Mouse (Mus musculus) ES-Bruce4 (cell line): Measurements from ENCODE around the gene Eif4g3. TPM values are rescaled to one million over a fixed set of nuclear protein-coding genes. Genes with fewer than 3 reads are reported as not detected.
A peak's percentile ranks its signal among the peaks of the same experiment; 100 is the strongest.

Source experiments
- H3K27ac ChIP-seq: 2 replicates; pipeline ENCODE4 v1.5.1; 2012; ENCODE audit warnings: low read length, inconsistent platforms; ENCODE audit not compliant: insufficient read depth
- H3K27me3 ChIP-seq: 2 replicates; pipeline ENCODE4 v1.6.1; 2012; ENCODE audit warnings: mild to moderate bottlenecking, low read length, inconsistent platforms; ENCODE audit not compliant: control insufficient read depth, poor library complexity, insufficient read depth, severe bottlenecking
- H3K36me3 ChIP-seq: 2 replicates; pipeline ENCODE4 v1.6.1; 2012; ENCODE audit warnings: inconsistent platforms, mild to moderate bottlenecking, low read length, moderate library complexity; ENCODE audit not compliant: control insufficient read depth, poor library complexity, insufficient read depth, severe bottlenecking
- H3K4me1 ChIP-seq: one replicate; pipeline ENCODE4 v1.8.1; 2011; ENCODE audit warnings: low read length; ENCODE audit not compliant: control insufficient read depth, insufficient read depth
- H3K4me3 ChIP-seq: 2 replicates; pipeline ENCODE4 v1.5.1; 2011; ENCODE audit warnings: low read depth, mild to moderate bottlenecking, low read length
- H3K9ac ChIP-seq: 2 replicates; pipeline ENCODE4 v1.6.1; 2012; ENCODE audit warnings: low read depth, mild to moderate bottlenecking, inconsistent platforms; ENCODE audit not compliant: poor library complexity, severe bottlenecking
- H3K9me3 ChIP-seq: replicated peaks from 2 replicates; pipeline ENCODE4 v1.6.1; 2012; ENCODE audit warnings: mild to moderate bottlenecking, low read length, inconsistent platforms; ENCODE audit not compliant: control insufficient read depth, poor library complexity, insufficient read depth, severe bottlenecking
- CTCF ChIP-seq: IDR thresholded peaks from one replicate; pipeline ENCODE4 v1.8.1; 2011; ENCODE audit warnings: low read depth, low read length
- EP300 ChIP-seq: IDR thresholded peaks from 2 replicates; pipeline ENCODE4 v1.6.1; 2011; ENCODE audit warnings: low read depth, low read length; ENCODE audit not compliant: insufficient read depth
- POLR2A ChIP-seq: IDR thresholded peaks from one replicate; pipeline ENCODE4 v1.8.1; 2011; ENCODE audit warnings: low read length; ENCODE audit not compliant: insufficient read depth
- polyA plus RNA-seq: library from polyadenylated mRNA; stranded (reverse); fragments of >200 nt; gene quantifications from 2 replicates; pipeline ENCODE4 v1.2.4, GENCODE M21; 2011; ENCODE audit warnings: low read depth; ENCODE audit not compliant: missing spikeins, insufficient read depth, insufficient read length

The Eif4g3 gene
- polyA plus RNA-seq, 1 experiment = 71.7 TPM

DNA sequence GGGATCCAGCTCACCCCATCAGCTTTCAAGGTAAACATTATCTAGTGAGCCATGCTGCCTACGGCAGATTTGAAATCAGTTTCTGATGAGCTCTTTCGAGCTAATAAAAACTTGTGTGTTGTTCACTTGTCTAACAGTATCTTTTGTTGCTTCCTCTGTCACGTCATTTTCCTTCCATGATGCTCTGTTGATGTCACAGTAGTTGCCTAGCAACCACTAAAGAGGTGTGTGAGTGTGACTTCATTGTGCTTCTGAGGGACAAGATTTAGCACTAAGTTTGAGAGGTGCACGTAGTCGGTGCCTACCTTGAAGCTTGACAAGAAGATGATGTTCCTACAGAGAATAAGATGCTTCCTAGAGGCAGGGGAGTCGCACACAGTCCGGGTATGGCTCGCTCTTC is 154.4 kb downstream of the Eif4g3 start:
- H3K27ac ChIP-seq = no peak overlapping the region
- H3K27me3 ChIP-seq = no peaks in the 10 kb centered on the region
- no peaks in the 10 kb centered on the region for H3K9me3 ChIP-seq
- no peaks in the 10 kb centered on the region for H3K36me3 ChIP-seq
- H3K9ac ChIP-seq = no peak overlapping the region
- no peak overlapping the region for H3K4me3 ChIP-seq
- TF ChIP-seq POLR2A (no peak), CTCF (no peak), EP300 (no peak)
- no peaks in the 10 kb centered on the region for H3K4me1 ChIP-seq

DNA sequence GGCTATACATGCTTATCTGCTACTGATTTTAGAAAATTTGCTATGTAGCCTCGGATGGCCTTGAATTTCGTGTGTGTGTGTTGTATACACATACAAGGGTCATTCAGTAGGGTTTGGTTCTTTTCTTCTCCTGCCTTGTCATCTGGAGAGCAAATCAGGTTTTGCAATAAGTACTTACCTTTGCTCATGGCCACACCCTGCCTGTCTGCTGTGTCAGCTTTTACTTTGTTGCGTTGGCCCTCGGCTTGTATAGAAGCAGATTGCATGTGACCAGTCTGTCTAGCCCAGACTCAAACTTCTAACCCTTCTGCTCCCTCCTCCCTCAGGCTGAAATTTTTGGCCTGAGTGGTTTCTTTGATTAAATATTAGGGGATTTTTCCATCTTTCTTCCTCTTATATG is 157.2 kb downstream of the Eif4g3 start:
- H3K4me3 ChIP-seq = no peak overlapping the region
- H3K4me1 ChIP-seq = no peaks in the 10 kb centered on the region
- no peak overlapping the region for H3K27ac ChIP-seq
- H3K27me3 ChIP-seq = no peaks in the 10 kb centered on the region
- no peak for TF ChIP-seq EP300
- no peak for TF ChIP-seq POLR2A
- TF ChIP-seq CTCF = no peak
- H3K9ac ChIP-seq = no peak overlapping the region
- H3K36me3 ChIP-seq = no peaks in the 10 kb centered on the region
- H3K9me3 ChIP-seq = no peaks in the 10 kb centered on the region

DNA sequence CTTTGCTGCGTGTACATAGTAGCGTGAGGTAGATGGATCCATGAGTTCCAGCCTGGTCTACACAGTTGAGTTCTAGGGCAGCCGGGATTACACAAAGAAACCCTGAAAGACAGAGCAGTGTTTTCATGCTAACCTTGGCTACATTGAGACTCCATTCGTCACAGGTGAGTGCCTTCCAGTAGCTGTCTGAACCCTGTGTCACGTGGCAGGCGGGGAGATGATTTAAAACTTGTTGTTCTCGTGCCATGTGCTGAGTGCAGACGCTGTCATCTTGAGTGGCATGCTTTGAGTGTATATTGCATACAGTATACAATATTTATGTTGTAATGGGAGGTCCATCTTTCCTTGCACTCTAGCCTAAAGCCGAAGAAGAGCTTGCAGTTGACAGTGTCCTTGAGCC is 158.4 kb downstream of the Eif4g3 start:
- Histone ChIP-seq H3K36me3 (no peaks in the 10 kb centered on the region), H3K4me1 (no peaks in the 10 kb centered on the region), H3K27me3 (no peaks in the 10 kb centered on the region), H3K9ac (no peak overlapping the region), H3K27ac (no peak overlapping the region), H3K9me3 (no peaks in the 10 kb centered on the region), H3K4me3 (no peak overlapping the region)
- TF ChIP-seq POLR2A (no peak), EP300 (no peak), CTCF (no peak)

DNA sequence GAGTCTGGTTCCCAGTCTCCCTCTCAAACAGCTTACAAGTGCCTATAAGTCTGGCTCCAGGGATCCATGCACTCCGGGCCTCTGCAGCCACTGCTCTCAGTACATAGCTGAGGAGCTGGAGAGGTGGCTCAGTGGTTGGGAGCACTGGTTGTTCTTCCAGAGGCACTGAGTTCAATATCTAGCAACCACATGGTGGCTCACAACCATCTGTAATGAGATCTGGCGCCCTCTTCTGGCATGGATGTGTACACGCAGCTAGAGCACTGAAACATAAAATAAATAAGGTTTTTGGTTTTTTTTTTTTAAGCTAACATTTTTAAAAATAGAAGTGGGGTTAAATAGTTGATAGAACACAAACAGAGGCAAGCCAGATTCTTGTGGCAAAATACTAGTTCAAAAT is 161.2 kb downstream of the Eif4g3 start:
- Histone ChIP-seq H3K27ac (no peak overlapping the region), H3K4me3 (no peak overlapping the region), H3K9me3 (no peaks in the 10 kb centered on the region), H3K27me3 (no peaks in the 10 kb centered on the region), H3K36me3 (no peaks in the 10 kb centered on the region; the same call in 1 of the 2 replicates), H3K9ac (no peak overlapping the region), H3K4me1 (no peaks in the 10 kb centered on the region)
- TF ChIP-seq CTCF (peak; percentile 61), POLR2A (no peak)

DNA sequence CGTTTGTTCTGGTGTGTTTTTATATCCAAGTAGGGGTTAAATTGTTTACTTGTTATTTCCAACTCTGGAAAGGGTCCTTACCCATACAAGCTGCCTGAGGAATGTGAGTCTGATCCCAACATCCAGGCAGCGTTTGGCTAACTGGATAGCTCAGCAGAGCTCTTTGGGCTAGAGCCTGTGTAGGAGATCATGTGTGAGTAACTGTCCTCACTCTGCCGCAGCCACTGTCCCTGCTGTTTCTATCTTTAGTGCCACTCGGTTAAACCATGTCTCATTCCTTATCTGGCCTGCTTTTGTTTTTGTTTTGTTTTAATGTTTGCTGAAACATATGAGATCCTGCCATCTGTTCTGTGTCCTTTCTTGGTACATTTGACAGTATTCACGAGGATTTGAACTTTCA is 168.1 kb downstream of the Eif4g3 start:
- H3K9ac ChIP-seq = no peak overlapping the region
- H3K4me3 ChIP-seq = no peak overlapping the region
- TF ChIP-seq EP300 (no peak), CTCF (no peak), POLR2A (no peak)
- H3K4me1 ChIP-seq = no peaks in the 10 kb centered on the region
- H3K27me3 ChIP-seq = no peaks in the 10 kb centered on the region
- H3K9me3 ChIP-seq = no peaks in the 10 kb centered on the region
- no peaks in the 10 kb centered on the region; the same call in 1 of the 2 replicates for H3K36me3 ChIP-seq
- H3K27ac ChIP-seq = no peak overlapping the region

DNA sequence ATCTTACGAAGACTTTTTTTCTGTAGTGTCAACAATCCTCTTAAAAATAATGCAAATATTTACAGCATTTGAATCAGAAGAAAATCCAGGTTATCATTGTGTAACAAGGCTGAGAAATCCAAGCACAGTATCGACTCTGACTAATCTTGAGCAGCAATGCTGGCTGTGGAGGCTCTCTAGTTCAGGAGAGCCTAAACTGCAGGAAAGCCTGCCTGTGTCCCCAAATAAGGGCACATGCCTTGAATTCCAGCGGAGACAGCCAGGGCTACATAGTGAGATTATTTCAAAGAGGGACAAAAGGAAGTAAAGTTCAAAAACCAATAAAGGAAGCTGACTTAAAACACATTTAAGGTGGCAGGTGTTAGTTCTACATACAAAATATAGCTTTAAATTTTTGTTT is 168.7 kb downstream of the Eif4g3 start:
- TF ChIP-seq CTCF (no peak), POLR2A (no peak), EP300 (no peak)
- H3K27ac ChIP-seq = no peak overlapping the region
- H3K4me1 ChIP-seq = no peaks in the 10 kb centered on the region
- no peak overlapping the region for H3K9ac ChIP-seq
- no peaks in the 10 kb centered on the region; the same call in 1 of the 2 replicates for H3K36me3 ChIP-seq
- no peak overlapping the region for H3K4me3 ChIP-seq
- no peaks in the 10 kb centered on the region for H3K9me3 ChIP-seq
- no peaks in the 10 kb centered on the region for H3K27me3 ChIP-seq
